Mouse (Mus musculus) kidney, embryonic 14.5 days (tissue): Measurements from ENCODE around the gene Sfxn2. TPM values are rescaled to one million over a fixed set of nuclear protein-coding genes. Genes with fewer than 3 reads are reported as not detected.

Experiments
- ATAC-seq: fragments of 200-750 bp; cut with Nextera tagmentation; 2 replicates; pipeline ENCODE4 v1.8.0; 2017; ENCODE audit warnings: moderate number of reproducible peaks, mild to moderate bottlenecking, moderate TSS enrichment, moderate library complexity; ENCODE audit not compliant: low FRiP score, low TSS enrichment
- H3K27ac ChIP-seq: fragments of 300-500 bp; sonication (generic); 2 replicates; pipeline ENCODE4 v1.5.1; 2014; ENCODE audit warnings: low read depth, mild to moderate bottlenecking, low read length, moderate library complexity, mixed read lengths
- H3K27me3 ChIP-seq: fragments of 300-500 bp; sonication (generic); 2 replicates; pipeline ENCODE4 v1.6.1; 2014; ENCODE audit warnings: mild to moderate bottlenecking, low read length; ENCODE audit not compliant: control insufficient read depth, insufficient read depth
- H3K36me3 ChIP-seq: fragments of 300-500 bp; sonication (generic); 2 replicates; pipeline ENCODE4 v1.6.1; 2014; ENCODE audit warnings: low read length, mixed read lengths; ENCODE audit not compliant: control insufficient read depth, insufficient read depth
- H3K4me1 ChIP-seq: fragments of 300-500 bp; sonication (generic); 2 replicates; pipeline ENCODE4 v1.6.1; 2014; ENCODE audit warnings: low read length, mixed read lengths; ENCODE audit not compliant: control insufficient read depth, insufficient read depth
- H3K4me2 ChIP-seq: fragments of 300-500 bp; sonication (generic); replicated peaks from 2 replicates; pipeline ENCODE4 v1.6.1; 2014; ENCODE audit warnings: low read depth, mild to moderate bottlenecking, low read length
- H3K4me3 ChIP-seq: fragments of 300-500 bp; sonication (generic); 2 replicates; pipeline ENCODE4 v1.5.1; 2014; ENCODE audit warnings: mild to moderate bottlenecking, low read length
- H3K9ac ChIP-seq: fragments of 300-500 bp; sonication (generic); 2 replicates; pipeline ENCODE4 v1.6.1; 2014; ENCODE audit warnings: low read depth, mild to moderate bottlenecking, low read length, moderate library complexity
- H3K9me3 ChIP-seq: fragments of 300-500 bp; sonication (generic); 2 replicates; pipeline ENCODE4 v1.6.1; 2016; ENCODE audit warnings: low read length; ENCODE audit not compliant: control insufficient read depth
- WGBS: fragments of 180-500 bp; shearing (Covaris S2); extraction: QIAGEN DNeasy Blood & Tissue Kit; methylation state at CpG from one replicate; pipeline ENCODE4 v1.1.7; 2014; 5-methylcytosine and 5-hydroxymethylcytosine counted together
- polyA plus RNA-seq: library from polyadenylated mRNA; unstranded; fragments of >200 nt; fragmentation: Nextera tagmentation; extraction: Ambion mirVana; gene quantifications from 2 replicates; pipeline ENCODE4 v1.2.1, GENCODE M21; 2014

Gene Sfxn2
- polyA plus RNA-seq, 1 experiment from 2014 or later: 25.1 TPM

GRCm38 (mm10) chr19:46587823-46588508, 14.8 kb downstream of the Sfxn2 start:
- Histone ChIP-seq H3K27me3 (no peaks in the 10 kb centered on the region), H3K27ac (no peak overlapping the region), H3K4me1 (no peaks in the 10 kb centered on the region), H3K9ac (no peak overlapping the region), H3K4me3 (no peak overlapping the region), H3K9me3 (no peaks in the 10 kb centered on the region), H3K36me3 (peaks cover 42% of the 10 kb centered on the region), H3K4me2 (no peak overlapping the region)
- WGBS: 53% methylated on average over 13 of the region's 13 CpGs
- ATAC-seq: peak; percentile 78

- H3K27me3 ChIP-seq: no peaks in the 10 kb centered on the region
- no peaks in the 10 kb centered on the region for H3K9me3 ChIP-seq
- H3K4me2 ChIP-seq: no peak overlapping the region
- 80% methylated on average over 6 of the region's 6 CpGs for WGBS
- H3K4me3 ChIP-seq: no peak overlapping the region
- no peak for ATAC-seq
- H3K36me3 ChIP-seq: peaks cover 42% of the 10 kb centered on the region
- H3K27ac ChIP-seq: no peak overlapping the region
- no peak overlapping the region for H3K9ac ChIP-seq
- no peaks in the 10 kb centered on the region for H3K4me1 ChIP-seq
Observed at GRCm38 (mm10) chr19:46591575-46591974, 18.4 kb downstream of the Sfxn2 start.

- Histone ChIP-seq H3K9me3 (no peaks in the 10 kb centered on the region), H3K36me3 (peaks cover 42% of the 10 kb centered on the region), H3K4me2 (no peak overlapping the region), H3K4me3 (no peak overlapping the region), H3K27me3 (no peaks in the 10 kb centered on the region), H3K9ac (no peak overlapping the region), H3K4me1 (peaks cover under 1% of the 10 kb centered on the region; the same call in 1 of the 2 replicates), H3K27ac (no peak overlapping the region)
- 86% methylated on average over 9 of the region's 9 CpGs for WGBS
- no peak for ATAC-seq
Observed at GRCm38 (mm10) chr19:46592751-46593439, 19.7 kb downstream of the Sfxn2 start.

- Histone ChIP-seq H3K27me3 (no peaks in the 10 kb centered on the region), H3K27ac (no peak overlapping the region), H3K4me2 (peak overlapping the region; percentile 30), H3K4me1 (peaks cover 21% of the 10 kb centered on the region), H3K36me3 (peaks cover 7% of the 10 kb centered on the region), H3K9ac (no peak overlapping the region), H3K4me3 (peak overlapping the region; percentile 93; the same call in 1 of the 2 replicates), H3K9me3 (no peaks in the 10 kb centered on the region)
- no peak for ATAC-seq
- WGBS: 76% methylated on average over 4 of the region's 4 CpGs
Observed at GRCm38 (mm10) chr19:46598187-46598586, 25.0 kb downstream of the Sfxn2 start.

- peak within 1 kb of the TSS; percentile 93 for H3K4me3 ChIP-seq
- H3K27me3 ChIP-seq: no peaks in the 10 kb centered on the region
- H3K9me3 ChIP-seq: no peaks in the 10 kb centered on the region
- H3K4me2 ChIP-seq: peak within 1 kb of the TSS; percentile 86
- peak within 1 kb of the TSS; percentile 82 for H3K9ac ChIP-seq
- H3K4me1 ChIP-seq: peaks cover 21% of the 10 kb centered on the region
- under 1% methylated on average over 22 of the region's 22 CpGs for WGBS
- H3K36me3 ChIP-seq: peaks cover 12% of the 10 kb centered on the region
- peak; percentile 99 for ATAC-seq
- peak within 1 kb of the TSS; percentile 47; the same call in 1 of the 2 replicates for H3K27ac ChIP-seq
Observed at GRCm38 (mm10) chr19:46598720-46599252, 25.6 kb downstream of the Sfxn2 start, which contains the start of gene Wbp1l. Gene Wbp1l (plus strand): TSS chr19:46599084.

- Histone ChIP-seq H3K4me3 (peak overlapping the region; percentile 93), H3K27ac (peak overlapping the region; percentile 47; the same call in 1 of the 2 replicates), H3K9me3 (no peaks in the 10 kb centered on the region), H3K36me3 (peaks cover 10% of the 10 kb centered on the region), H3K4me2 (peak overlapping the region; percentile 86), H3K27me3 (no peaks in the 10 kb centered on the region), H3K4me1 (peaks cover 21% of the 10 kb centered on the region), H3K9ac (peak overlapping the region; percentile 82)
- ATAC-seq: peak; percentile 21; the same call in 1 of the 2 replicates
- 15% methylated on average over 22 of the region's 22 CpGs for WGBS
Observed at GRCm38 (mm10) chr19:46599375-46600256, 26.5 kb downstream of the Sfxn2 start.

- Histone ChIP-seq H3K4me2 (peak overlapping the region; percentile 86), H3K9ac (peak overlapping the region; percentile 82; the same call in 1 of the 2 replicates), H3K4me3 (peak overlapping the region; percentile 93; the same call in 1 of the 2 replicates), H3K4me1 (peaks cover 21% of the 10 kb centered on the region), H3K9me3 (no peaks in the 10 kb centered on the region), H3K27me3 (no peaks in the 10 kb centered on the region), H3K27ac (no peak overlapping the region), H3K36me3 (peaks cover 6% of the 10 kb centered on the region)
- WGBS: 71% methylated on average over 4 of the region's 4 CpGs
- no peak for ATAC-seq
Observed at GRCm38 (mm10) chr19:46600371-46600770, 27.2 kb downstream of the Sfxn2 start.

GRCm38 (mm10) chr19:46601491-46601890, 28.3 kb downstream of the Sfxn2 start:
- WGBS: 65% methylated on average over 14 of the region's 14 CpGs
- no peak overlapping the region for H3K4me2 ChIP-seq
- H3K9ac ChIP-seq: no peak overlapping the region
- no peaks in the 10 kb centered on the region for H3K27me3 ChIP-seq
- peaks cover 21% of the 10 kb centered on the region for H3K4me1 ChIP-seq
- no peaks in the 10 kb centered on the region for H3K9me3 ChIP-seq
- peaks cover 10% of the 10 kb centered on the region for H3K36me3 ChIP-seq
- ATAC-seq: no peak
- H3K27ac ChIP-seq: peak overlapping the region; percentile 24; the same call in 1 of the 2 replicates
- H3K4me3 ChIP-seq: no peak overlapping the region
